10 mouse cellular contexts compared by ENCODE assay signal in genomic region chr2:30161809-30162208, GRCm38 (mm10). TPM values are rescaled to one million over a fixed set of nuclear protein-coding genes. Genes with fewer than 3 reads are reported as not detected.
DNase-seq lines count a peak whose midpoint lies in the region; ATAC-seq and TF ChIP-seq lines count a peak whose summit lies in the region.
"Had no signal": no experiment of that assay in that cellular context is flagged by ENCODE, and none has a peak within 500 bp of the region (broad histone marks: within the 10 kb centered on the region; RNA-seq: fewer than 3 reads in every experiment).

No protein-coding gene starts in this region.

- no peak overlapping the region for H3K4me3 ChIP-seq in kidney, postnatal 0 days (replicated peaks; ENCODE audit: low read depth, low read length)
- no peak overlapping the region for H3K4me3 ChIP-seq in kidney, embryonic 15.5 days (replicated peaks)
- H3K4me3 ChIP-seq: embryonic facial prominence, embryonic 13.5 days; limb, embryonic 13.5 days had no signal

- DNase-seq in kidney, postnatal 0 days (ENCODE audit: low spot score) = peak; percentile 82
- peak; percentile 55 for DNase-seq in ES-CJ7 (ENCODE audit: low read depth, low spot score)
- peak; percentile 76 for DNase-seq in brain, embryonic 14.5 days (ENCODE audit: low read depth)
- DNase-seq in lung, postnatal 14 days = peak; percentile 40
- no peak for DNase-seq in testis, postnatal 14 days (ENCODE audit: low spot score)
- DNase-seq in adrenal gland, postnatal 10 days = no peak
- no peak for DNase-seq in left cerebral cortex, postnatal 10 days (ENCODE audit: extremely low spot score in 1 of 2, low spot score in 2 of 2)

- H3K27ac ChIP-seq in kidney, postnatal 0 days = no peak overlapping the region
- H3K27ac ChIP-seq in kidney, embryonic 15.5 days = no peak overlapping the region
- H3K27ac ChIP-seq: embryonic facial prominence, embryonic 13.5 days; limb, embryonic 13.5 days had no signal

- no peak overlapping the region for H3K9ac ChIP-seq in kidney, postnatal 0 days (ENCODE audit: low read depth, low read length)
- H3K9ac ChIP-seq in kidney, embryonic 15.5 days = no peak overlapping the region
- H3K9ac ChIP-seq: embryonic facial prominence, embryonic 13.5 days; limb, embryonic 13.5 days had no signal

- no peaks in the 10 kb centered on the region for H3K9me3 ChIP-seq in kidney, postnatal 0 days (replicated peaks; ENCODE audit: low read length)
- peaks cover 12% of the 10 kb centered on the region for H3K9me3 ChIP-seq in kidney, embryonic 15.5 days (replicated peaks)

- no peak for TF ChIP-seq POLR2A in brain, embryonic 14.5 days (IDR thresholded peaks at IDR 0.05; ENCODE audit: borderline replicate concordance, extremely low read depth, insufficient read depth, insufficient read length, poor library complexity, severe bottlenecking)

- ATAC-seq in kidney, postnatal 0 days (replicated peaks; ENCODE audit: low FRiP score, low read depth) = no peak
- no peak for ATAC-seq in kidney, embryonic 15.5 days (replicated peaks; ENCODE audit: low FRiP score)

- H3K4me2 ChIP-seq in kidney, postnatal 0 days (ENCODE audit: low read length) = no peak overlapping the region
- H3K4me2 ChIP-seq in kidney, embryonic 15.5 days = no peak overlapping the region
- H3K4me2 ChIP-seq: embryonic facial prominence, embryonic 13.5 days; limb, embryonic 13.5 days had no signal

- intact Hi-C loops in left cerebral cortex, postnatal 10 days (cut with DNase I) = loop anchor here (5.0 kb wide), 2 partner anchors 35 to 85 kb away; partner anchors contain the start of gene Pkn3

- TF ChIP-seq CTCF in kidney, postnatal 0 days (IDR thresholded peaks at IDR 0.05; ENCODE audit: low read depth) = peak; percentile 85
- peak; percentile 65; the same call in 1 of the 2 replicates for TF ChIP-seq CTCF in brain, embryonic 14.5 days (IDR thresholded peaks at IDR 0.05; ENCODE audit: borderline replicate concordance, extremely low read depth, insufficient read depth, insufficient read length)

- H3K27me3 ChIP-seq in kidney, postnatal 0 days (ENCODE audit: insufficient read depth, low read length) = no peaks in the 10 kb centered on the region
- no peaks in the 10 kb centered on the region for H3K27me3 ChIP-seq in kidney, embryonic 15.5 days
- H3K27me3 ChIP-seq: embryonic facial prominence, embryonic 13.5 days; limb, embryonic 13.5 days had no signal

- no peaks in the 10 kb centered on the region for H3K36me3 ChIP-seq in kidney, postnatal 0 days (ENCODE audit: insufficient read depth, low read length)
- no peaks in the 10 kb centered on the region for H3K36me3 ChIP-seq in kidney, embryonic 15.5 days
- H3K36me3 ChIP-seq: embryonic facial prominence, embryonic 13.5 days; limb, embryonic 13.5 days had no signal

- no peaks in the 10 kb centered on the region for H3K4me1 ChIP-seq in kidney, postnatal 0 days (replicated peaks; ENCODE audit: insufficient read depth, low read length)
- H3K4me1 ChIP-seq in kidney, embryonic 15.5 days = no peaks in the 10 kb centered on the region
- H3K4me1 ChIP-seq: embryonic facial prominence, embryonic 13.5 days; limb, embryonic 13.5 days had no signal

RNA-seq across cellular contexts. Expression of gene Endog, which starts 9.5 kb away (rescaled TPM):
- polyA plus RNA-seq in kidney, postnatal 0 days (2015; fragmentation: Nextera tagmentation; extraction: Ambion mirVana) = 53.5 and 58.2 TPM in 2 replicates
- polyA plus RNA-seq in kidney, embryonic 15.5 days (2015; fragmentation: Nextera tagmentation; extraction: Ambion mirVana) = 19.8 and 20.8 TPM in 2 replicates
- polyA plus RNA-seq in brain, embryonic 14.5 days (2012; rRNA removed) = 19.1 and 19.2 TPM in 2 replicates
- 10 to 100 TPM; 55.6 to 58.2 TPM for total RNA-seq in adrenal gland, postnatal 10 days (2021)
- total RNA-seq in left cerebral cortex, postnatal 10 days (2021) = 10 to 100 TPM; 18.6 to 23.3 TPM

RNA-seq across cellular contexts. Expression of gene Spout1, which starts 16.4 kb away (rescaled TPM):
- 41.8 and 44.7 TPM in 2 replicates for polyA plus RNA-seq in kidney, postnatal 0 days (2015; fragmentation: Nextera tagmentation; extraction: Ambion mirVana)
- polyA plus RNA-seq in kidney, embryonic 15.5 days (2015; fragmentation: Nextera tagmentation; extraction: Ambion mirVana) = 76.3 and 83.0 TPM in 2 replicates
- 48.1 and 53.8 TPM in 2 replicates for polyA plus RNA-seq in brain, embryonic 14.5 days (2012; rRNA removed)
- 10 to 100 TPM; 18.1 TPM for total RNA-seq in adrenal gland, postnatal 10 days (2021)
- total RNA-seq in left cerebral cortex, postnatal 10 days (2021) = 10 to 100 TPM; 37.0 to 40.3 TPM

RNA-seq across cellular contexts. Expression of gene Tbc1d13, which starts 28.3 kb away (rescaled TPM):
- 6.4 and 6.6 TPM in 2 replicates for polyA plus RNA-seq in kidney, postnatal 0 days (2015; fragmentation: Nextera tagmentation; extraction: Ambion mirVana)
- polyA plus RNA-seq in kidney, embryonic 15.5 days (2015; fragmentation: Nextera tagmentation; extraction: Ambion mirVana) = 8.2 and 8.9 TPM in 2 replicates
- polyA plus RNA-seq in brain, embryonic 14.5 days (2012; rRNA removed) = 75.4 and 84.1 TPM in 2 replicates
- total RNA-seq in adrenal gland, postnatal 10 days (2021) = 10 to 100 TPM; 47.2 to 64.0 TPM
- total RNA-seq in left cerebral cortex, postnatal 10 days (2021) = 10 to 100 TPM; 60.4 to 71.5 TPM

RNA-seq across cellular contexts. Expression of gene Zer1, which starts 37.4 kb away (rescaled TPM):
- polyA plus RNA-seq in kidney, postnatal 0 days (2015; fragmentation: Nextera tagmentation; extraction: Ambion mirVana) = 4.4 and 4.9 TPM in 2 replicates
- 7.2 and 8.6 TPM in 2 replicates for polyA plus RNA-seq in kidney, embryonic 15.5 days (2015; fragmentation: Nextera tagmentation; extraction: Ambion mirVana)
- 88.2 and 94.3 TPM in 2 replicates for polyA plus RNA-seq in brain, embryonic 14.5 days (2012; rRNA removed)
- total RNA-seq in adrenal gland, postnatal 10 days (2021) = 10 to 100 TPM; 29.9 to 45.4 TPM
- 100 to 1,000 TPM; 110 to 116 TPM for total RNA-seq in left cerebral cortex, postnatal 10 days (2021)

RNA-seq across cellular contexts. Expression of gene Kyat1, which starts 43.8 kb away (rescaled TPM):
- 22.7 and 22.9 TPM in 2 replicates for polyA plus RNA-seq in kidney, postnatal 0 days (2015; fragmentation: Nextera tagmentation; extraction: Ambion mirVana)
- 9.8 and 10.8 TPM in 2 replicates for polyA plus RNA-seq in kidney, embryonic 15.5 days (2015; fragmentation: Nextera tagmentation; extraction: Ambion mirVana)
- 30.0 and 42.9 TPM in 2 replicates for polyA plus RNA-seq in brain, embryonic 14.5 days (2012; rRNA removed)
- total RNA-seq in adrenal gland, postnatal 10 days (2021) = 10 to 100 TPM; 27.4 to 27.9 TPM
- 10 to 100 TPM; 13.1 to 15.8 TPM for total RNA-seq in left cerebral cortex, postnatal 10 days (2021)

Comparison
In these comparisons a context has a peak if more than half of its experiments do, and no peak if none do; other contexts are left out.
1. DNase-seq: peak in kidney, postnatal 0 days (single experiment), ES-CJ7 (single experiment), brain, embryonic 14.5 days (single experiment) and lung, postnatal 14 days (single experiment); none in testis, postnatal 14 days (single experiment), adrenal gland, postnatal 10 days (single experiment) and left cerebral cortex, postnatal 10 days (0 of 2).